Mouse (Mus musculus): ENCODE measurements around the gene Fndc1.

DNA sequence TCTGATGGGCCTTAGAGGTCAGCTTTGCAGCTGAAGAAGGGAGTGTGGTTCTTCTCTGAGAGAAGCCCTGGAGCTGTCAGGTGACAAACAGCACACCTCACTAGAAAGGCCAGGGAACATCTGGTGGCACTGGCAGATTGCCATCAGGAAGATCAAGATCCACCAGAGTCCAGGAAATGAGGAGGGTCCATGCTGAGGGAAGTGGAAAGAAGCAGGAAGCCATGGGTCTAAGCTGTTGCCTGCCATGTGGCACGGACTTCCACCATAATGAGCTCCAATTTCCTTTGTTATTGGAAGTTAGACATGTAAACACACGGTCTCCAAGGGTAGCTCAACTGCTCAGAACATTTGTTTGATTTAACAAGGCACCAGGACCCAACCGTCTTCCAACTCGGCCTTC lies 120.0 kb downstream of the Fndc1 start:
- TF ChIP-seq POLR2A (IDR thresholded peaks at IDR 0.05; ENCODE audit: low read depth, low read length), result no peak
- TF ChIP-seq CTCF (conservative IDR thresholded peaks at IDR 0.05; ENCODE audit: insufficient read depth, insufficient read length, low read depth, low read length), result no peak
